Mouse (Mus musculus) MEL-GATA-1-ER (cell line): Measurements from ENCODE around the gene Arnt.

ENCODE experiments used
- DNase-seq: peaks from one replicate; pipeline ENCODE4 v3.0.0-alpha.2; 2012; ENCODE audit warnings: low read depth; ENCODE audit errors: extremely low read depth

Arnt gene

GRCm38 (mm10) chr3:95456367-95456766 is 22.2 kb downstream of the Arnt start:
- DNase-seq = no peak

GRCm38 (mm10) chr3:95457758-95458157 is 23.6 kb downstream of the Arnt start:
- peak; percentile 33 for DNase-seq

- DNase-seq = no peak
These were observed 25.2 kb downstream of the Arnt start for GRCm38 (mm10) chr3:95459381-95459780.

- no peak for DNase-seq
These were observed 29.7 kb downstream of the Arnt start for GRCm38 (mm10) chr3:95463852-95464251.

GRCm38 (mm10) chr3:95478966-95479365 is 44.8 kb downstream of the Arnt start:
- DNase-seq = no peak

GRCm38 (mm10) chr3:95486421-95486820 is 52.2 kb downstream of the Arnt start:
- peak; percentile 72 for DNase-seq

- DNase-seq = no peak
These were observed 54.5 kb downstream of the Arnt start for GRCm38 (mm10) chr3:95488679-95489078.

- no peak for DNase-seq
These were observed 56.0 kb downstream of the Arnt start for GRCm38 (mm10) chr3:95490238-95490637.

- peak; percentile 36 for DNase-seq
These were observed 60.2 kb downstream of the Arnt start for GRCm38 (mm10) chr3:95494342-95494741.

- no peak for DNase-seq
These were observed 64.0 kb downstream of the Arnt start for GRCm38 (mm10) chr3:95498229-95498628.

- no peak for DNase-seq
These were observed 64.8 kb downstream of the Arnt start, which contains the start of gene Ctsk for GRCm38 (mm10) chr3:95499024-95499423. Gene Ctsk (plus strand): TSS chr3:95499256.

GRCm38 (mm10) chr3:95499496-95500140 is 65.4 kb downstream of the Arnt start:
- DNase-seq = no peak

GRCm38 (mm10) chr3:95502312-95502711 is 68.1 kb downstream of the Arnt start:
- DNase-seq = no peak

- no peak for DNase-seq
These were observed 75.2 kb downstream of the Arnt start for GRCm38 (mm10) chr3:95509348-95509747.

GRCm38 (mm10) chr3:95511611-95512180 is 77.5 kb downstream of the Arnt start:
- DNase-seq = peak; percentile 38

- peak; percentile 21 for DNase-seq
These were observed 82.4 kb downstream of the Arnt start for GRCm38 (mm10) chr3:95516614-95517041.

GRCm38 (mm10) chr3:95517493-95517898 is 83.3 kb downstream of the Arnt start:
- peak; percentile 86 for DNase-seq

- peak; percentile 61 for DNase-seq
These were observed 84.7 kb downstream of the Arnt start for GRCm38 (mm10) chr3:95518891-95519290.

GRCm38 (mm10) chr3:95519315-95519714 is 85.1 kb downstream of the Arnt start:
- DNase-seq = peak; percentile 50

GRCm38 (mm10) chr3:95520100-95520499 is 85.9 kb downstream of the Arnt start:
- DNase-seq = no peak

- DNase-seq = peak; percentile 77
These were observed 87.0 kb downstream of the Arnt start for GRCm38 (mm10) chr3:95521168-95521567.

GRCm38 (mm10) chr3:95523662-95524061 is 89.5 kb downstream of the Arnt start:
- no peak for DNase-seq

- DNase-seq = no peak
These were observed 90.5 kb downstream of the Arnt start for GRCm38 (mm10) chr3:95524673-95525072.
